Mouse (Mus musculus) heart, postnatal 0 days (tissue): ENCODE results near the gene Pcyt1a. TPM values are rescaled to one million over a fixed set of nuclear protein-coding genes. Genes with fewer than 3 reads are reported as not detected.

ENCODE experiments used
- ATAC-seq: fragments of 200-750 bp; cut with Nextera tagmentation; 2 replicates; pipeline ENCODE4 v1.8.0; 2017; ENCODE audit warnings: low read depth, moderate number of reproducible peaks, moderate library complexity; ENCODE audit not compliant: insufficient read depth
- DNase-seq: peaks from one replicate; pipeline ENCODE4 v3.0.0-alpha.2; 2016; ENCODE audit warnings: low spot score
- H3K27ac ChIP-seq: fragments of 300-500 bp; sonication (generic); 2 replicates; pipeline ENCODE4 v1.5.1; 2014; ENCODE audit warnings: low read depth, mild to moderate bottlenecking
- H3K27me3 ChIP-seq: fragments of 300-500 bp; sonication (generic); 2 replicates; pipeline ENCODE4 v1.6.1; 2014; ENCODE audit warnings: low read length, mixed read lengths; ENCODE audit not compliant: control insufficient read depth, insufficient read depth
- H3K36me3 ChIP-seq: fragments of 300-500 bp; sonication (generic); replicated peaks from 2 replicates; pipeline ENCODE4 v1.6.1; 2014; ENCODE audit warnings: low read length, mixed read lengths; ENCODE audit not compliant: control insufficient read depth, insufficient read depth
- H3K4me1 ChIP-seq: fragments of 300-500 bp; sonication (generic); 2 replicates; pipeline ENCODE4 v1.6.1; 2014; ENCODE audit warnings: antibody characterized with exemption; ENCODE audit not compliant: control insufficient read depth, insufficient read depth
- H3K4me2 ChIP-seq: fragments of 300-500 bp; sonication (generic); 2 replicates; pipeline ENCODE4 v1.6.1; 2014; ENCODE audit warnings: low read depth, mild to moderate bottlenecking, low read length, moderate library complexity
- H3K4me3 ChIP-seq: fragments of 300-500 bp; sonication (generic); 2 replicates; pipeline ENCODE4 v1.5.1; 2014; ENCODE audit warnings: low read depth, low read length
- H3K9ac ChIP-seq: fragments of 300-500 bp; sonication (generic); replicated peaks from 2 replicates; pipeline ENCODE4 v1.6.1; 2014; ENCODE audit warnings: low read depth, low read length, mixed read lengths
- H3K9me3 ChIP-seq: fragments of 300-500 bp; sonication (generic); replicated peaks from 2 replicates; pipeline ENCODE4 v1.6.1; 2016; ENCODE audit warnings: low read length; ENCODE audit not compliant: control insufficient read depth
- CTCF ChIP-seq: IDR thresholded peaks from 2 replicates; pipeline ENCODE4 v1.5.1; 2016; ENCODE audit warnings: antibody characterized with exemption, control low read depth, low read depth
- EP300 ChIP-seq: IDR thresholded peaks from 2 replicates; pipeline ENCODE4 v1.6.1; 2016; ENCODE audit warnings: antibody characterized with exemption, low read depth
- WGBS: fragments of 180-500 bp; shearing (Covaris S2); extraction: QIAGEN DNeasy Blood & Tissue Kit; methylation state at CpG from one replicate; pipeline ENCODE4 v1.1.7; 2014; 5-methylcytosine and 5-hydroxymethylcytosine counted together
- polyA plus RNA-seq: library from polyadenylated mRNA; unstranded; fragments of >200 nt; fragmentation: Nextera tagmentation; extraction: Ambion mirVana; gene quantifications from 2 replicates; pipeline ENCODE4 v1.2.1, GENCODE M21; 2015
- total RNA-seq: library from RNA; depleted of rRNA; stranded (reverse); fragments of >200 nt; gene quantifications from 2 replicates; pipeline ENCODE4 v1.2.3, GENCODE M21; 2014; ENCODE audit warnings: low replicate concordance

Gene Pcyt1a
- total and polyA plus RNA-seq, 2 experiments from 2014 or later, result 45.4 to 50.3 TPM

GRCm38 (mm10) chr16:32511338-32511734 lies 80.6 kb downstream of the Pcyt1a start:
- H3K27me3 ChIP-seq, result no peaks in the 10 kb centered on the region
- H3K9ac ChIP-seq, result no peak overlapping the region
- TF ChIP-seq EP300, result no peak
- TF ChIP-seq CTCF, result no peak
- no peak overlapping the region for H3K27ac ChIP-seq
- no peak overlapping the region for H3K4me3 ChIP-seq
- WGBS, result 85% methylated on average over 3 of the region's 3 CpGs
- no peak for ATAC-seq
- no peaks in the 10 kb centered on the region for H3K9me3 ChIP-seq
- peaks cover 29% of the 10 kb centered on the region for H3K4me1 ChIP-seq
- H3K4me2 ChIP-seq, result no peak overlapping the region
- DNase-seq, result no peak
- H3K36me3 ChIP-seq, result no peaks in the 10 kb centered on the region

GRCm38 (mm10) chr16:32511827-32512490 lies 81.2 kb downstream of the Pcyt1a start:
- H3K4me2 ChIP-seq, result no peak overlapping the region
- DNase-seq (no peak), ATAC-seq (no peak)
- TF ChIP-seq EP300 (no peak), CTCF (no peak)
- no peaks in the 10 kb centered on the region for H3K27me3 ChIP-seq
- 92% methylated on average over 8 of the region's 8 CpGs for WGBS
- H3K9ac ChIP-seq, result no peak overlapping the region
- no peaks in the 10 kb centered on the region for H3K9me3 ChIP-seq
- peaks cover 29% of the 10 kb centered on the region for H3K4me1 ChIP-seq
- H3K36me3 ChIP-seq, result no peaks in the 10 kb centered on the region
- no peak overlapping the region for H3K27ac ChIP-seq
- no peak overlapping the region for H3K4me3 ChIP-seq

GRCm38 (mm10) chr16:32512921-32513320 lies 82.2 kb downstream of the Pcyt1a start:
- Histone ChIP-seq H3K36me3 (no peaks in the 10 kb centered on the region), H3K4me1 (peaks cover 24% of the 10 kb centered on the region), H3K9ac (no peak overlapping the region), H3K27ac (no peak overlapping the region), H3K9me3 (no peaks in the 10 kb centered on the region), H3K4me3 (no peak overlapping the region), H3K4me2 (no peak overlapping the region), H3K27me3 (no peaks in the 10 kb centered on the region)
- no peak for DNase-seq
- no peak for ATAC-seq
- WGBS, result 70% methylated on average over 3 of the region's 3 CpGs
- TF ChIP-seq EP300 (no peak), CTCF (no peak)

- no peak for TF ChIP-seq EP300
- TF ChIP-seq CTCF, result no peak
- no peak overlapping the region for H3K9ac ChIP-seq
- no peak overlapping the region for H3K4me2 ChIP-seq
- WGBS, result 93% methylated on average over 6 of the region's 6 CpGs
- H3K4me1 ChIP-seq, result peaks cover 24% of the 10 kb centered on the region
- H3K27ac ChIP-seq, result no peak overlapping the region
- H3K4me3 ChIP-seq, result no peak overlapping the region
- no peak for ATAC-seq
- no peaks in the 10 kb centered on the region for H3K9me3 ChIP-seq
- no peak for DNase-seq
- no peaks in the 10 kb centered on the region for H3K36me3 ChIP-seq
- H3K27me3 ChIP-seq, result no peaks in the 10 kb centered on the region
Measured at GRCm38 (mm10) chr16:32513401-32513800, 82.7 kb downstream of the Pcyt1a start.

- H3K9ac ChIP-seq, result no peak overlapping the region
- H3K27ac ChIP-seq, result no peak overlapping the region
- H3K27me3 ChIP-seq, result no peaks in the 10 kb centered on the region
- H3K4me2 ChIP-seq, result no peak overlapping the region
- ATAC-seq (no peak), DNase-seq (no peak)
- no peaks in the 10 kb centered on the region for H3K36me3 ChIP-seq
- no peak for TF ChIP-seq CTCF
- no peak for TF ChIP-seq EP300
- 89% methylated on average over 6 of the region's 6 CpGs for WGBS
- H3K4me3 ChIP-seq, result no peak overlapping the region
- H3K4me1 ChIP-seq, result peaks cover 23% of the 10 kb centered on the region
- H3K9me3 ChIP-seq, result no peaks in the 10 kb centered on the region
Measured at GRCm38 (mm10) chr16:32513948-32514347, 83.2 kb downstream of the Pcyt1a start.
